Mouse (Mus musculus): ENCODE measurements around the gene Adamts4. TPM values are rescaled to one million over a fixed set of nuclear protein-coding genes. Genes with fewer than 3 reads are reported as not detected.

Gene Adamts4
- polyA plus RNA-seq, 1 experiment = 4.6 TPM

GRCm38 (mm10) chr1:171282086-171282805, 32.0 kb downstream of the Adamts4 start:
- no peak for TF ChIP-seq CTCF (IDR thresholded peaks at IDR 0.05; ENCODE audit: borderline replicate concordance, extremely low read depth, insufficient read depth, insufficient read length)
- no peak for TF ChIP-seq POLR2A (IDR thresholded peaks at IDR 0.05; ENCODE audit: borderline replicate concordance, extremely low read depth, insufficient read depth, insufficient read length, poor library complexity, severe bottlenecking)
- no peak for DNase-seq (ENCODE audit: low read depth)

DNA sequence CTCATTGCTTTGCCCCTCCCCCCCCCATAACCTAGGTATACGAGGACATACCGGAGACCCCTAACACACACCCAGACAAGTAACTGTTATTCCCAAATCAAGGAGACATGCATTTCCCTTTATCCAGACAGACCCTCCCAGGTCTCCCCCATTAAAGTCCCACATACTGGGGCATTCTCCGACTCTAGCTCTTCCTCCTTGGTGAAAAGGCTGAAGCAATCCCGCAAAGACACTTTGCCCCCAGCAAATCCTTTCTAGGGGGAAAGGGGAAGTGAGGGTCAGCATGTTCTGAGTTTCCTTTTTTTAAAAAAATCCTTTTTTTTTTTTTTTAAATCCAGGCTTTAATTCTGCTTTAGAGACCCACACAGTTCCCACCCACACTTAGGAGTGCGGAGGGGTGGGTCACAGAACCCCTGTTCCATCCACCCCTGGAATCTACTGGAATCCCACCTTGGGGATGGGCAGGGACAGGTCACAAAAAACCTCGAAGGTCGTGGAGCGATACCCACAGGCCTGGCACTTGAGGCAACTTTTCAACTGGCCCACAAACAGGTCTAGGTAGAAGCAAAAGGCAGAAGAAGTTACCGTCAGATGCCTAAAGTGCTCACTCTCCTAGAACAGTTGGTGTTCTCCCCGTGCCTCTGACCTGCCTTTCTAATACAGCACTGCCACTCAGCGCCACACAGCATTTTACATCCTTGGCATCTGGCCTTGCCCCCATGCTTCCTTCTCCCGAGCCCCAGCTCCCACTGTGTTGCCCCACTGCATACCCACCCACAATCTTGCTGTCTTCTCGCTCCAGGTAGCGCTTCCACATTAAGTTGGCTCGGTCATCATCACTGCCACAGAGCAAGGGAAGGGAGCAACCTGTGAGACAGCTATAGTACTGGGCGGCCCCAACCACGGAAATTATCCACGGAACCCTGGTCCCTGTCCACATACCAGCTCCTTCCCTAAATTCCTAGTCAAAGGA, 33.3 kb downstream of the Adamts4 start:
- TF ChIP-seq POLR2A (IDR thresholded peaks at IDR 0.05; ENCODE audit: borderline replicate concordance, extremely low read depth, insufficient read depth, insufficient read length, poor library complexity, severe bottlenecking) (no peak), CTCF (IDR thresholded peaks at IDR 0.05; ENCODE audit: borderline replicate concordance, extremely low read depth, insufficient read depth, insufficient read length) (no peak)
- no peak for DNase-seq (ENCODE audit: low read depth)

DNA sequence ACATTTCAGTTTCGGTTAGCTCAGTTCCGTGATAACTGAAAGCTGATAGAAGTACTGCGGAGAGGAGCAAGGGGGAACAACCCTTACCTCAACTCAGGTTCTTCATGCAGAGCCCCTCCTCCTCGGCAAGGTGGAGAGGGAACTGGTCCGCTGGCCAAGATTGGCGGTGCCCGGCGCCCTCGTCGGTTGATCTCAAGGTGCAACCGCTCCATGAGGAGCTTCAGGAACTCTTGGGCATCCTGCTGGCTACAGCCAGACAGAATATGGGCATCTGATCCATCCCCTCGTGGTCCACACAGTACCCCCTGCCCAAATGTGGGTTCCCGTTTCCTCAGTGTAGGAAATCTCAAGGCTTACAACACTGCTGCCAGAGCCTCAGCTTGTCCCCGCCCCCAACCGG, 34.3 kb downstream of the Adamts4 start:
- TF ChIP-seq POLR2A (IDR thresholded peaks at IDR 0.05; ENCODE audit: borderline replicate concordance, extremely low read depth, insufficient read depth, insufficient read length, poor library complexity, severe bottlenecking) (no peak), CTCF (IDR thresholded peaks at IDR 0.05; ENCODE audit: borderline replicate concordance, extremely low read depth, insufficient read depth, insufficient read length) (no peak)
- no peak for DNase-seq (ENCODE audit: low read depth)

- DNase-seq (ENCODE audit: low read depth) = no peak
- TF ChIP-seq CTCF (IDR thresholded peaks at IDR 0.05; ENCODE audit: borderline replicate concordance, extremely low read depth, insufficient read depth, insufficient read length) (no peak), POLR2A (IDR thresholded peaks at IDR 0.05; ENCODE audit: borderline replicate concordance, extremely low read depth, insufficient read depth, insufficient read length, poor library complexity, severe bottlenecking) (no peak)
These were observed 35.1 kb downstream of the Adamts4 start for GRCm38 (mm10) chr1:171285096-171285892.

DNA sequence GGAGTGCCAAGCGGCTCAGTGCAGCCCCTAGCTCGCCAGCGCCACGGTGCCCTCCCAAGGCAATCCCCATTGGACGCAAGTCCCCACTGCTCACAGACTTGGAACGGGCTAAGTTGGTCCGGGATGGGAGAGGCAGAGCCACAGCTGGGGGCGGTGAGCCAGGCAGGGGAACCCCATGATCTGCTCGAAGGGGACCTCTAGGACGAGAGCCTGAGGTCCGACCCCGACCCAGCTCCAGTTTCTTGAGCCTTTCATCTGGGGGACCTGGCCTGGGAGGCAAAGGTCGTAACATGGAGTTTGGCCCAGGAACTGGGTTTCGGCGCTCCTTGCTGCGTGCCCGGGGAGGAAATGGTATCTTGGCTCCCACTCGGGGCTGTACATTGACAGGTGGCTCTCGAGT, 36.3 kb downstream of the Adamts4 start:
- DNase-seq (ENCODE audit: low read depth) = no peak
- no peak for TF ChIP-seq POLR2A (IDR thresholded peaks at IDR 0.05; ENCODE audit: borderline replicate concordance, extremely low read depth, insufficient read depth, insufficient read length, poor library complexity, severe bottlenecking)
- TF ChIP-seq CTCF (IDR thresholded peaks at IDR 0.05; ENCODE audit: borderline replicate concordance, extremely low read depth, insufficient read depth, insufficient read length) = no peak

DNA sequence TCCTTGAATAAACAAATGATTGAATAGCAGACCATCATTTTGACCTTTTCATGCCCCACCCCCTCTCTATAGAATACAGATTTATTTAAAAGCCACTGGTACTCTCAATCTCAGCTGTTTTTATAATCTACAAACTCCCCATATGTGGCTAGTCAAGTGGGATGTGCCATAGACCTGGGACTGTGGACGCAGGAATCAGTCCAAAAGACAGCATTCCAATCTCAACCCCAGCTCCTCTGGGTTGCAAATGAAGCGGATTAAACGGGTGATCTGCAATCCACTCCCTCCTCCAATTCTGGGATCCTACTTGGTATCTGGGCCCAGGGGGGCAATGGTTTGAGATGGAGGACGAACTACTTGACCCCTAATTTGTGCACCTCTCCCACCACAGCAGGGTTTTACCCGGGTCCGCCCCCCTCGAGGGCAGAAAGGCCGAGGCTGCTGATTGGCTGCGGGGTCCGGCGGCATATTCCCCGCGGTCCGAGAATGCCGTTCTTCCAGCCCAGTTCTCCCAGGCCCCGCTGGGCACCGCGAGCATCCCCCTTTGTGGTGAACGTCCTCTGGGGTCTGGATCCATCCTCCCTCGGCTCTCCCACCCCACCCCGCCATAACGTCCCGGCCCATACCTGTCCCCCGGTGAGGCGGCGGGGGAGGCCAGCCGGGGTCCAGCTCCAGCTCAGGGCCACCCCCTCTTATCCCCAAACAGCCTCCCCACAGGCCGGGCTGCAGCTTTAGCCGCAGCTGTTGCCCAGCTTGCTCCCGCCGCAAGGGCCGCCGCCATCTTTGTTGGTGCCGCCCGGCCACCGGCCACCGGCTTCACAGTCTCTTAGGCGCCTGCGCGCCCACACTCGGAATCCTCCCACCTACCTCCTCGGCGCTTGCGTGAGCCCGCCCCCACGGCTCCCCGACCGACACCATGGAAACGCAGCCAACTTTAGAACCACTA, 37.2 kb downstream of the Adamts4 start, which contains the start of gene Usp21:
TSS of gene Usp21 (minus strand) at position 856 of the 946 bp plus-strand sequence.
- DNase-seq (ENCODE audit: low read depth) = peak; percentile 97
- peak; percentile 88 for TF ChIP-seq POLR2A (IDR thresholded peaks at IDR 0.05; ENCODE audit: borderline replicate concordance, extremely low read depth, insufficient read depth, insufficient read length, poor library complexity, severe bottlenecking)
- no peak for TF ChIP-seq CTCF (IDR thresholded peaks at IDR 0.05; ENCODE audit: borderline replicate concordance, extremely low read depth, insufficient read depth, insufficient read length)

DNA sequence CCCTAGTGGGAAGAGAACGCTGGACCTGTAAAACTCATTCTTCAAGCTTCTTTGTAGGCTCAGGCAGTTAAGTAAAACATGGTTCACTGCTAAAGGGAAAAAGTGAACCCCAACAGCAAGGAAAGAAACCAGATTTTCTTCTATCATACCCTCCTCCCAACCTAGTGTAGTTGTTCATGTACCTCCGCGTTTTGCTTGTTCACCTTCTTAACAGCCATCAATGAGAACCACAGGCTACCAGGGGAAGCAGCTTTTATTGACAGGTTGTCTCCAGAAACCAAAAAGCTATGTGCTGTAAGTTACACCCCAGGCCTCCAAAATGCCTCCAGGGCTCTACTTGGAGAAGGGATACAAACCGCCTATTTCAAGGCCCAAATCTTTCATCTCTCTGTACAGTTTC, 38.1 kb downstream of the Adamts4 start:
- no peak for DNase-seq (ENCODE audit: low read depth)
- TF ChIP-seq CTCF (IDR thresholded peaks at IDR 0.05; ENCODE audit: borderline replicate concordance, extremely low read depth, insufficient read depth, insufficient read length) = no peak
- TF ChIP-seq POLR2A (IDR thresholded peaks at IDR 0.05; ENCODE audit: borderline replicate concordance, extremely low read depth, insufficient read depth, insufficient read length, poor library complexity, severe bottlenecking) = no peak

- no peak for DNase-seq (ENCODE audit: low read depth)
- no peak for TF ChIP-seq POLR2A (IDR thresholded peaks at IDR 0.05; ENCODE audit: borderline replicate concordance, extremely low read depth, insufficient read depth, insufficient read length, poor library complexity, severe bottlenecking)
- TF ChIP-seq CTCF (IDR thresholded peaks at IDR 0.05; ENCODE audit: borderline replicate concordance, extremely low read depth, insufficient read depth, insufficient read length) = no peak
These were observed 43.1 kb downstream of the Adamts4 start for GRCm38 (mm10) chr1:171293351-171293750.

DNA sequence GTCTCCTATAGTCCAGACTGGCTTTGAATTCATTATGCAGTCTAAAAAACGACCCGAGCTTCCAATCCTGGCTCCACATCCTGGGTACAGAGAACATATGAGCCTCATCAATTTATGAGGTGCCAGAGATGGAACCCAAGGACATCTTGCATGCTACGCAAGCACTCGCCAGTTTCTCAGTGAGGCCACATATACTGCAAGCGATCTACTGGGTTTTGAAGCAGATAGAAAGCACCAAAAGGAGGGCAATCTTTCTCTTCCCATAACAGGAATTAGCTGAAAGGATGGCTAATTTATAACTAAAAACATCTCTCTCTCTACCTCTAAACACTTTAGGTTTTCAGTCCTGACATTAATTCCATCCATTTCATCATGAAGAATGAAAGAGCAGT, 43.7 kb downstream of the Adamts4 start:
- no peak for DNase-seq (ENCODE audit: low read depth)
- TF ChIP-seq POLR2A (IDR thresholded peaks at IDR 0.05; ENCODE audit: borderline replicate concordance, extremely low read depth, insufficient read depth, insufficient read length, poor library complexity, severe bottlenecking) (no peak), CTCF (IDR thresholded peaks at IDR 0.05; ENCODE audit: borderline replicate concordance, extremely low read depth, insufficient read depth, insufficient read length) (no peak)

Measured in brain, embryonic 14.5 days (tissue).